Mouse (Mus musculus): ENCODE measurements at regions not wholly inside any gene's neighbourhood (a gene's known extent, or its start where the extent isn't known, plus 50 kb on each side); places are given as distances from the start of the nearest gene placed in this dataset.

DNA sequence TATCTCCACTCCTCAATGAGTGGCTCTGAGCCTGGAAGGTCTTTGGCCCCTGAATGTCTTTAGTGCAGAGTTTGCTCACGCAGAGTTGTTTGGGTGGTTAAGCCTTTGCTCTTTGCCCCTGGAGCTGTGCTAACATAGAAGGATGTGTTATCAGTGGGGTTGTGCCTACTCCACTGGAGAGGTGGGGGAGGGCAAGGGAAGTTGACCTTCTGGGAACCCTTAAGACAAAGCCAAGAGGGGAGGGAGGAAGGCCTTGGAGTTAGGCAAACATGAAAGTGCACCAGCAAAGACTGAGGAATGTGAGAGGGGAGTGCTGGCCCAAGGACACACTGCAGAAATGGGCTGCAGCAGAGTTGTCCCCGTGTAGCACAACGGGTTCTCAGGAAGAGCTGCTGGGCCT is 96.3 kb upstream of the Shh start:
- no peak for DNase-seq (ENCODE audit: low read depth, low spot score)

DNA sequence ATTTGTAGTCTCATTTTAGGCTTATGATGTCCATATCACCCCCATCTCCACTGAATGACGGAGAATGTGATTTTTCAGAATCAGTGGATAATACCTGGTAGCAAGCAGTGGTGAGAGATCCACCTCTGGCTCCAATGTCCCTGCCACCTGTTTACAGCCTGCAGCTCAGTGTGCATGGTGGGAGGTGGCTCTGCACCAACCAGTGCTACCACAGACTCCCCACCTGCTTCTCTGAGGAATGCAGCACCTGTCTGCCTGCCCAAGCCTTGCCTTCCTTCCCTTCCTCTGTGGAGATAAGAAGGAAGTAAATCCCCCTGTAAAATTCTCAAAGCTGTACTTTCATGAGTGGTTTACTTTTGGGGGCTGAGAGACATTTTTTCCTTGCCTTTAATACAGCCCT is 95.9 kb upstream of the Shh start:
- no peak for DNase-seq (ENCODE audit: low read depth, low spot score)

DNA sequence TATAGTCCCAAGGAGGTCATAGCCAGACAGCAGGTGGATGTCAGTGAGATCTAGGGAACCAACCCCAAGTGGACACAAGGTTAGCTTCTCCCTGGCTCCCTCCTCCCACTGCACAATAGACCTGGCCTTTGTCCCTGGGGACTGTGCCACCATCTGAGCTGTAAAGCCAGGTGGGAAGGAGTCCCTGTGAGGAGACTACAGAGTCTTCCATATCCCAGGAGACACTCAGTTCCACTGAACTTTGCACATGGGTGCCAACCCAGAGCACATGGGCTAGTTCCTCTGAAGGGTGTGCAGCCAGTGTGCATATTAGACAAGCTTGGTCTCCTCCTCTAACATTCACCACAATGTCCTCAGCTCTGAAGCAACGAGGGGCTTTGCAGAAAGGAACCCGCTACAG is 86.5 kb upstream of the Shh start:
- DNase-seq (ENCODE audit: low read depth, low spot score), result no peak

DNA sequence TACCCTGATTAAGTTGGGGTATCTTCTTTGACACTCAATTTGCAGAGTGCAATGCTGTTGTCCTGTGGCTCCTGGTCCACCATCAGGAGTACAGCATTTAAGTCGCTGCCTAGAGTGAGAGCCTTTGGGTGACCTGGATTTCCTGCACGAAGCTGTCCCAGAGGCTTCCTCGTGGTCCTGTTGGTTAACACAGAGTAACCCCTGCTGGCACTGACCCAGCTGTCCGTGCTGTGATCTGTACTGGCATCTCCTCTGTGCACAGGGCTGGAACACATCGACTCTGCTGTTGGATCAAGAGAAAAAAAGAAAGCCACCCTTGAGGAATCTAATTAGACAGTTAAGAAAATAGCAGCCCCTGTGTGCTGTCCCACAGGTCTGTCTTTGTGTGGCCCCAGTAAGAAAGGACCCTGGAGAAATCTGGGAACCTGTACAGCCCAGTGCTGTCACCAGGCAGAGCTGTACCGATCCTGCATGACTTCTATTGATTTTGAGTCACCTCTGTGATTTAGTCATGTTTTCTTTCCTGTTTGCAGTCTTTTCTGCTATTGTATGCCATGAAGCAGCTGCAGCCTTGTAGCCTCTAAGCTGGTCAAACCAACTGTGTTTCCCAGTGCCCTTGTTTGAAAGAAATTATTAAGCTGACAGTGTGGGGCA is 63.3 kb upstream of the Shh start:
- no peak for DNase-seq (ENCODE audit: low read depth, low spot score)

DNA sequence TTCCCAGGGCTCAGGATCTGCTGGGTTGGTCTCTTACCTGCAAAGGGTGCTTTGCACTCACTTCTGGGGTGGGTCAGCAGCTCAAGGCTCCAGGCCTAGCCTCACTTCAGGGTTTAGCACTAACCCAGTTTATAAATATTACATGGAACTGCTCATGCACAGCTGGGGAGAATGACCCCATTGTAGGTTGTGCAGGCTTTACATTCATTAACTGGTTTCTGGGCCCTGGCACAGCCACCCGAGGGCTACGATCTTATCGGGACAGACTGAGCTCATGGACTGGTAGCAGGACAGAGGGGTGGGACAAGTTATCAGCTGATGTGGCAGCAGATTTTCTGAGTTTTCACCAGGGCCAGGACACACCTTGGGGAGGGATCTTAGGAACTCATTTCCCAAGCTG is 59.4 kb upstream of the Shh start:
- no peak for DNase-seq (ENCODE audit: low read depth, low spot score)

DNA sequence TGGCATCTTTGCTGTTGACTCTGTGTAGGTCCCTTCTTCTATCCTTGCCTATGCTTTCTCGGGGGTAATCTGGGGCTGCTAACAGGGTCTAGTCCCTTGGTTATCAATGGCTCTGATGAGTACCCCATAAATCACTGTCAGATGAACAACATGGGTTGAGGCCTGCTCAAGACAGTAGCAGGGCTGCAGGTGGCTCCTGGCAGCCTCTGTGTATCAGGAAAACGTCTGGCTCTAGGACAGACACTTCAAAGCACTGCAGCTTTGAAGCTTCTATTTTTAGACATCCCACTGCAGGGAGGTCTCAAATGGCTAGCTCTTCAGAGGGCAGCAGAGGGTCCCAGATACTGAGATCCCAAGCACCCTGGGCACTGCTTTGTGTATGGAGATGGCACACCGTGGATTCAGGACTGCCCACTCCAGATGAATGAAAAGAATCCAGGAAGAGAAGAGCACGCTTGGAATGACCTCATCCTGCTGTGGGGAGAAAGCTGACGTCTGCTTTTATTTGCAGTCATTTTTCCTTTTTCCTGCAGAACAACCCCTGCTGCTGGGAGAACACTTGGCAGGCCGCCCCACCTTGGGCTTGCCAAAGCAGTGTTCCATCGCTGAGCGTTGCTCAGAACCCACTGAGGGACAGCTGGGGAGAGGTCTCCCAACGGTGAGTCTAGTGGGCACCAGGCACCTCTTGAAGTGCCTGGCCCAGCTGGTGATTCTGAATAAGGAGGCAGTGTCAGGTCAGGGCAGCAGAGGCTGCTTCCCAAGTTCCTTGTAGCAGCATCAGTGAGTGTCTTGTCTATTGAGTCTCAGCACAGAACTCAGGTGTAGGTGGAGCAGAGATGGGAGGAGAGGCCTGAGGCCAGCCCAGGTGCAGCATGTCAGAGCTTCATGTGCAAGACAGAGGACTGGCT is 54.0 kb upstream of the Shh start:
- no peak for DNase-seq (ENCODE audit: low read depth, low spot score)

DNA sequence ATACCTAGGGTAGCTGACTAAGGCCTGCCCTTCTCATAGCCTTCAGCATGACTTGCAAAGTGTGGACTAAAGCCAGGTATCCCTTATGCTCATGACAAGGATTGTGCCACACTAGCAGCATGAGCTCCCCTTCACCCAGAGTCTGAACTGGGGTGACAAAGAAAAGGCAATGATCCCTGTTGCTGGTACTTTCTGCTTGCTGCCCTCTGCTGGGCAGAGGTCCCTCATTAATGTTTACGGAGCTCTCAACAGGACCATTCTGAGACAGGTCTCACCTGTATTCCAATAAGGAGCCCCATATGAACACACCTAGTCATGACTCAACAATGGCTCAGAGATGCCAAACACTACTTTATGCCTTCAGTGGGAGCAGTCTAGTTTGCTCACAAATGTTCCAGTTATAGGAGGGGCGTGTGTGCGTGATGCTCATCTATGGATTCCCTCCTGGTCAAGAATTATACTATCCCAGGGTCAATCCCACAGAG is 52.0 kb upstream of the Shh start:
- DNase-seq (ENCODE audit: low read depth, low spot score), result no peak

All from 3T3-L1 (cell line).